Mouse (Mus musculus) forebrain, embryonic 16.5 days (tissue): ENCODE measurements at regions not wholly inside any gene's neighbourhood (a gene's known extent, or its start where the extent isn't known, plus 50 kb on each side); places are given as distances from the start of the nearest gene placed in this dataset.

Source experiments
- ATAC-seq: fragments of 200-750 bp; cut with Nextera tagmentation; 2 replicates; pipeline ENCODE4 v1.8.0; 2017; ENCODE audit warnings: mild to moderate bottlenecking, moderate library complexity
- H3K27ac ChIP-seq: fragments of 300-500 bp; sonication (generic); 2 replicates; pipeline ENCODE4 v1.5.1; 2014; ENCODE audit warnings: low read length, control low read depth
- H3K27me3 ChIP-seq: fragments of 300-500 bp; sonication (generic); replicated peaks from 2 replicates; pipeline ENCODE4 v1.6.1; 2014; ENCODE audit warnings: low read length; ENCODE audit not compliant: control insufficient read depth, insufficient read depth
- H3K36me3 ChIP-seq: fragments of 300-500 bp; sonication (generic); 2 replicates; pipeline ENCODE4 v1.6.1; 2014; ENCODE audit not compliant: control insufficient read depth, insufficient read depth
- H3K4me1 ChIP-seq: fragments of 300-500 bp; sonication (generic); replicated peaks from 2 replicates; pipeline ENCODE4 v1.6.1; 2014; ENCODE audit warnings: low read length; ENCODE audit not compliant: control insufficient read depth, insufficient read depth
- H3K4me2 ChIP-seq: fragments of 300-500 bp; sonication (generic); 2 replicates; pipeline ENCODE4 v1.6.1; 2014; ENCODE audit warnings: mild to moderate bottlenecking, low read length, control low read depth
- H3K4me3 ChIP-seq: fragments of 300-500 bp; sonication (generic); replicated peaks from 2 replicates; pipeline ENCODE4 v1.5.1; 2014; ENCODE audit warnings: mild to moderate bottlenecking, low read length, control low read depth
- H3K9ac ChIP-seq: fragments of 300-500 bp; sonication (generic); replicated peaks from 2 replicates; pipeline ENCODE4 v1.6.1; 2014; ENCODE audit warnings: low read depth, low read length, control low read depth
- H3K9me3 ChIP-seq: fragments of 300-500 bp; sonication (generic); 2 replicates; pipeline ENCODE4 v1.6.1; 2016; ENCODE audit warnings: low read length; ENCODE audit not compliant: control insufficient read depth
- WGBS: fragments of 180-500 bp; shearing (Covaris S2); extraction: QIAGEN DNeasy Blood & Tissue Kit; methylation state at CpG from one replicate; pipeline ENCODE4 v1.1.7; 2014; 5-methylcytosine and 5-hydroxymethylcytosine counted together

DNA sequence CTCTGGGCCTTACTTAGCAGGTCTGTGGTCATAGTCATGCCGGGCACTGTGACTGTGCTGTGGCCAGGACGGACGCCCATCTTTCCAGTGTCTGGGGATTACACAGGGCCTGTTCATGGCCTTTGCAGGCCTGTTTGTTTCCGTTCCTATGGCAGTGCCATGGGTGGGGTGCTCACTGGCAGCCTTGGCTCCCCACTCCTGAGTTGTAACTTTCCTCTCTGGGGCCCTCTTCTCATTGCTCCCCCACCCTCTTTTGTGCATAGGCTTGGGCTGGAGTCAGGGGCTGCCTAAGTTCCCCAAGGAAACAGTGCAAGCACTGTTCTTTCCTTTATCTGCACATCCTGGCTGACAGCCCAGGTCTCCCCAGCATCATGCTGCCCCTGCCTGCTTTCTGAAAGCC lies 72.9 kb upstream of the Rxra start:
- no peak overlapping the region for H3K27ac ChIP-seq
- no peak overlapping the region for H3K9ac ChIP-seq
- H3K4me2 ChIP-seq, result no peak overlapping the region
- 58% methylated on average over 4 of the region's 4 CpGs for WGBS
- no peaks in the 10 kb centered on the region for H3K36me3 ChIP-seq
- H3K9me3 ChIP-seq, result no peaks in the 10 kb centered on the region
- 0 out of 2 replicates have a peak, but pooled peaks cover 2% of the 10 kb centered on the region for H3K4me1 ChIP-seq
- H3K27me3 ChIP-seq, result peaks cover 2% of the 10 kb centered on the region; the same call in 1 of the 2 replicates
- ATAC-seq, result peak; percentile 64
- H3K4me3 ChIP-seq, result no peak overlapping the region

DNA sequence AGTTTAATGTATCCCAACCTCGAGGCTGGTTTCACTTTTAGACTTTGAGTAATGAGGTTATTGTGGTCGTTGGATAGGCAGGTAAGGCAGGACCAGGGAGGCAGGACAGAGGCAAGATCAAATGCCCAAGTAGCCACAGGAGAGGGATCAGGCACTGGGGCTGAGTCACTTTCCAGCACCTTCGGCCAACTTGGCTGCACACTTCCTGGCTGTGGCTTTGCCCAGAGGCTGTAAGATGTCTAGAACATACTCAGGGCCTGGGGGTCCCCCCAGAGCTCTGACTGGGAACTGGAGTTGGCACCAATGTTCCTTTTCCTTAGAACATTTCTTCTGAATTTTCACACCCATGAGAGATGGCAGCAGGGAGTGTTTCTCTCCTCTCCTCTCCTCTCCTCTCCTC lies 71.7 kb upstream of the Rxra start:
- no peak overlapping the region for H3K9ac ChIP-seq
- 0 out of 2 replicates have a peak, but pooled peaks cover 2% of the 10 kb centered on the region for H3K4me1 ChIP-seq
- peaks cover 2% of the 10 kb centered on the region; the same call in 1 of the 2 replicates for H3K27me3 ChIP-seq
- no peak overlapping the region for H3K4me3 ChIP-seq
- H3K27ac ChIP-seq, result no peak overlapping the region
- WGBS, result 58% methylated on average over 3 of the region's 3 CpGs
- ATAC-seq, result no peak
- H3K36me3 ChIP-seq, result no peaks in the 10 kb centered on the region
- H3K4me2 ChIP-seq, result no peak overlapping the region
- no peaks in the 10 kb centered on the region for H3K9me3 ChIP-seq

DNA sequence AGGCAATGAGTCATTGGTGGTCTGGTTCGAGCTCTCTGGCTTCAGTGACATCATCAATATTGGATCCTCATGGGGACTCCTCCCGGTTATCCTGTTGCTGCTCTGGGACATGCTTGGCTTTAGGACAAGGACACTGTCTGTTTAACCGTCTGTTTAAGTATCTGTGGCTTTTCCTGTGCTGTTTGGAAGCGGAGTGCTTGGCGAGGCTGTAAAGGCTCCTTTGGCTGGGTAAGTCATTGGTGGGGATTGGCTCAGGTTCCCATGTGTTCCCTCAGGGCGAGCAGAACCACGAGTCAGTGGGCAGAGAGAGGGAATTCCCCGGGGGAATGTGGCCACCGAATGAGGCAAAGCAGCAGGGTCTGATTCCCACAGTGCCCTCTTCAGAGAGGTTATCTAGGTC lies 69.4 kb upstream of the Rxra start:
- no peak for ATAC-seq
- H3K27me3 ChIP-seq, result no peaks in the 10 kb centered on the region
- H3K27ac ChIP-seq, result no peak overlapping the region
- no peaks in the 10 kb centered on the region for H3K9me3 ChIP-seq
- 0 out of 2 replicates have a peak, but pooled peaks cover 2% of the 10 kb centered on the region for H3K4me1 ChIP-seq
- WGBS, result 74% methylated on average over 9 of the region's 9 CpGs
- no peak overlapping the region for H3K4me3 ChIP-seq
- no peak overlapping the region for H3K9ac ChIP-seq
- no peaks in the 10 kb centered on the region for H3K36me3 ChIP-seq
- H3K4me2 ChIP-seq, result no peak overlapping the region

DNA sequence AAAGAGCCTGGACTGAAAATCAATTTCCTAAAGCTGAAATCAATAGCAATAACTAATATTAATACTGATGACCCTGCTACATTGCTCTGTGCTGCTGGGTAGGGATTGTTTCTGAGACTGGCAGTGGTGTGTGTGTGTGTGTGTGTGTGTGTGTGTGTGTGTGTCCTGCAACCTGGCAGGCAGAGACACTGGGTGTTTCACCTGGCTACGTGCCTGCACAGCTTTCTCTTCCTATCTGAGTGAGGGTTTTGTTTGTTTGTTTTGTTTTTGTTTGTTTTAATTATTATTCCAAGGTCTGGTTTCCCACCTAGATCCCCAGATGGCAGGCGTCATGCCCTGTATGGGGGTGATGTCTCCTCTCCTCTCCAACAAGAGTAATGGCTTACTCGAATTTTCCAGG lies 54.5 kb upstream of the Rxra start:
- H3K9me3 ChIP-seq, result no peaks in the 10 kb centered on the region
- no peak overlapping the region for H3K4me2 ChIP-seq
- 74% methylated on average over 3 of the region's 3 CpGs for WGBS
- no peak overlapping the region for H3K4me3 ChIP-seq
- H3K27me3 ChIP-seq, result peaks cover 5% of the 10 kb centered on the region; the same call in 1 of the 2 replicates
- ATAC-seq, result no peak
- no peak overlapping the region for H3K9ac ChIP-seq
- no peaks in the 10 kb centered on the region for H3K4me1 ChIP-seq
- no peaks in the 10 kb centered on the region for H3K36me3 ChIP-seq
- H3K27ac ChIP-seq, result no peak overlapping the region

DNA sequence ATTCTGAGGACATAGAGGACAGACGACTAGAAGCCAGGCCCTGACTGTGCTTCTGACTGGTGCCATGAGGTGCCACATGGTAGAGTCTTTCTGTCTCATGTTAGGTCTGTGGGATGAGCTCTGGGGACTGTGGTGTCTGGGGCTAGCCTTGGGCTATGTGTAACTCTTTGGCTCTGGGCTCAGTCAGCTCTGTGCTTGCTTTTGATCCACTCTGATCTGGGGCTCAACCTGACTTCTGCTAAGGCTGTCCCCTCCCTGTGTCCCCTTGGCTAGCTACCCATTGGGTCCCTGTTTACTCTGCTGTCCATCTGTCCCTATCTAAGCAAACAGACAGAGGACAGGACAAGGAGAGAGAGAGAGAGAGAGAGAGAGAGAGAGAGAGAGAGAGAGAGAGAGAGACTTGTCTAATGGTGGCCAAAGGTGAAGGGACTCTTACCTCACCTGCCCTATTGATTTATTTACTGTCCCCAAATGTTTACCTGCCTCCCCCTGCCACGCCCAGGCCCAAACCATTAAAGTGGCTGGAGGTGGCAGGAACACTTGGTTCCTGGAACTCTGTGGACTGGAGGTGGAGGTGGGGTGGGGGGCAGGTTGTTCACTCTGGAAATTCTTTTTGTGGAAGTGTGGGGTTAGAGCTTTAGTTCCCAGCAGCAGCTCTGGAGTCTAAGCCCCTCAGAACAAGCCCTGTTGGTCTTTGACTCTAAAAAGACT lies 51.4 kb upstream of the Rxra start:
- H3K4me1 ChIP-seq, result no peaks in the 10 kb centered on the region
- H3K9me3 ChIP-seq, result no peaks in the 10 kb centered on the region
- no peak overlapping the region for H3K9ac ChIP-seq
- WGBS, result 77% methylated on average over 2 of the region's 2 CpGs
- peaks cover 5% of the 10 kb centered on the region; the same call in 1 of the 2 replicates for H3K27me3 ChIP-seq
- H3K4me3 ChIP-seq, result no peak overlapping the region
- no peaks in the 10 kb centered on the region for H3K36me3 ChIP-seq
- no peak for ATAC-seq
- H3K4me2 ChIP-seq, result no peak overlapping the region
- no peak overlapping the region for H3K27ac ChIP-seq
